Mouse (Mus musculus): Measurements from ENCODE around the gene Eng. TPM values are rescaled to one million over a fixed set of nuclear protein-coding genes. Genes with fewer than 3 reads are reported as not detected.
A peak's percentile ranks its signal among the peaks of the same experiment; 100 is the strongest.

The Eng gene
- polyA plus RNA-seq, 1 experiment from 2014 or later, result 55.9 TPM

DNA sequence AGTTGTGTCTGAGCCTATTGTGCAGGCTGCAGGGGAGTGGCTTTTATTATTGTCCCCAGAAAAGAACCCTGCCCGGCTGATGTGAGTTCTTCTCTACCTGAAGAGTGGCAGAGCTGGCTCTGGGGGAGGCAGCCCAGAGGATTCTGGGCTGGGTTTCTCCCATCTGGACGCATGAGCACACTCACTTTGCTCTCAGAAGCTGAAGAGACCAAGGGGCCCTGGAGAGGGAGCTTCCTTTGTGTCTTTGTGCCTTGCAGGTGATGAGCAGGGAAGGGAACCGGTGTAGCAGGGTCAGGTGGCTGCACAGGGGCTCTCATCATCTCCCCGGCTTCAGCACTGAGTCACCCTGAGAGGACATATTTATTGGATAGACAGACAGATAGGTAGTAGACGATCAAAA is 15.9 kb downstream of the Eng start:
- Histone ChIP-seq H3K4me1 (ENCODE audit: control insufficient read depth, insufficient read depth, low read length) (peaks cover 13% of the 10 kb centered on the region; the same call in 1 of the 2 replicates), H3K36me3 (ENCODE audit: control insufficient read depth, insufficient read depth, low read length) (no peaks in the 10 kb centered on the region; the same call in 1 of the 2 replicates), H3K4me2 (replicated peaks; ENCODE audit: low read depth, low read length) (no peak overlapping the region), H3K27ac (ENCODE audit: low read depth, low read length) (0 out of 2 replicates have a peak overlapping the region, but pooled peaks have one; percentile 6), H3K9me3 (ENCODE audit: control insufficient read depth, low read length) (no peaks in the 10 kb centered on the region), H3K9ac (ENCODE audit: low read depth, low read length) (no peak overlapping the region), H3K27me3 (ENCODE audit: control insufficient read depth, insufficient read depth, low read length) (no peaks in the 10 kb centered on the region), H3K4me3 (ENCODE audit: low read length) (no peak overlapping the region)
- whole genome bisulfite sequencing, result 58% methylated on average over 5 of the region's 5 CpGs
- no peak for ATAC-seq (ENCODE audit: low FRiP score, low TSS enrichment)

DNA sequence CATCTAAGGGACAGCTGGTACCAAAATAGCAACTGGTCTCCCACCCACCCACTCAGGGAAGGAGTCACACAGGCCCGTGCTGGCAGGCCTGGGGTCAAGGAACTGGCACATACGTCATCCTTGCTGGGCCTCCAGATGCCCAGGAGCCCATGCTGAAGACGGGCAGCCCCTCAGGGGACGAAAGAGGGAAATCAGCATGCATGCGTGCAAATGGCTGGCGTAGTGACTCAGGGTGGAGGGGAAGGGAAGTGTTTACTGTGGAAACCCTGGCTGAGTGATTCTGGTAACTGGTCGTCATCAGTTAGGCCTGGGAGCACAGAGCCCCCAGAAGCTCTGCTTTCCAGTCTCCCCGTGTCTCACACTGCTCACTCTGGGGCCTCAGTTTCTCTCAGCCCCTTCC is 18.9 kb downstream of the Eng start:
- no peak for ATAC-seq (ENCODE audit: low FRiP score, low TSS enrichment)
- Histone ChIP-seq H3K4me2 (replicated peaks; ENCODE audit: low read depth, low read length) (no peak overlapping the region), H3K4me3 (ENCODE audit: low read length) (no peak overlapping the region), H3K4me1 (ENCODE audit: control insufficient read depth, insufficient read depth, low read length) (peaks cover 13% of the 10 kb centered on the region; the same call in 1 of the 2 replicates), H3K36me3 (ENCODE audit: control insufficient read depth, insufficient read depth, low read length) (no peaks in the 10 kb centered on the region; the same call in 1 of the 2 replicates), H3K27ac (ENCODE audit: low read depth, low read length) (peak overlapping the region; percentile 27; the same call in 1 of the 2 replicates), H3K9me3 (ENCODE audit: control insufficient read depth, low read length) (no peaks in the 10 kb centered on the region), H3K9ac (ENCODE audit: low read depth, low read length) (no peak overlapping the region), H3K27me3 (ENCODE audit: control insufficient read depth, insufficient read depth, low read length) (no peaks in the 10 kb centered on the region)
- 69% methylated on average over 8 of the region's 8 CpGs for WGBS

DNA sequence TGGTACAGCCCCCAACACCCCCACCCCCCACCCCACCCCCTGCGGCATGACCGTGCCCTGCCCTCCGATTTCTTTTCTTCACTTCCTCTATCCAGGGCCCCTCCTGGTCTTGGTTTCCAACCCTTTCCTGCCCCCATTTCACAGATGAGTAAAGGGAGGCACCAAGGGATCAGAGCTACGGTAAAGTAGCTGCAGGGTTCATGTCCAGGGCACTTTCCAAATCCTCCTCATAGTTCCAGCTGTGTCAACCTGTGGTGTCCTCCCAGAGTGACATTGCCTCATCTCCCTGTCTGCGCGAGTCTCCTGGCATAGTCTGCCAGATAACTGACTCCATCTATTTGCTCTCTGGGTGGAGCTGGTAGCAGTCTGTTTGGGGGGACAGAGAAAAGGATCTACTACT is 19.5 kb downstream of the Eng start:
- no peak overlapping the region for H3K4me2 ChIP-seq (replicated peaks; ENCODE audit: low read depth, low read length)
- H3K4me3 ChIP-seq (ENCODE audit: low read length), result no peak overlapping the region
- H3K36me3 ChIP-seq (ENCODE audit: control insufficient read depth, insufficient read depth, low read length), result no peaks in the 10 kb centered on the region; the same call in 1 of the 2 replicates
- H3K27ac ChIP-seq (ENCODE audit: low read depth, low read length), result 0 out of 2 replicates have a peak overlapping the region, but pooled peaks have one; percentile 11
- peaks cover 13% of the 10 kb centered on the region; the same call in 1 of the 2 replicates for H3K4me1 ChIP-seq (ENCODE audit: control insufficient read depth, insufficient read depth, low read length)
- no peak overlapping the region for H3K9ac ChIP-seq (ENCODE audit: low read depth, low read length)
- H3K9me3 ChIP-seq (ENCODE audit: control insufficient read depth, low read length), result no peaks in the 10 kb centered on the region
- H3K27me3 ChIP-seq (ENCODE audit: control insufficient read depth, insufficient read depth, low read length), result no peaks in the 10 kb centered on the region
- 84% methylated on average over 6 of the region's 6 CpGs for WGBS
- ATAC-seq (ENCODE audit: low FRiP score, low TSS enrichment), result no peak

DNA sequence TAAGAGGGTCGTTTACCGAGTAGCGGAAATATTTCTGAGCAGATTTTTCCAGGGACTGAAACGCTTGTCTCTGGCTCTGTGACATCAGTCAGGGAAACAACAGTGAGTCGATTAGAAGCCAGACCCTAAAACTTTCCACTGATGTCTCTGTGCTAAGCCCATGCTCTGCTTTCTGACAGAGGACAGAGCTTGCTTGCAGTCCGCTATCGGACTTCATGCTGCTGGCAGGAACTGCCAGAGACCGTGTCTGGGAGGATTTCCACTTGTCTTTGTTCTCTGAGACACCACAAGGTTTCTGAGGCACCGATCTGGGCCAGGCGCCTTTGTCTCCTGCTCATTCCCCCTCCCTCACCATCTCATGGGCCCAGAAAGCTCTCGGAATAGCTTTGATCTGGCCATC is 21.4 kb downstream of the Eng start:
- no peak for ATAC-seq (ENCODE audit: low FRiP score, low TSS enrichment)
- no peaks in the 10 kb centered on the region for H3K9me3 ChIP-seq (ENCODE audit: control insufficient read depth, low read length)
- no peak overlapping the region for H3K4me2 ChIP-seq (replicated peaks; ENCODE audit: low read depth, low read length)
- WGBS, result 56% methylated on average over 11 of the region's 11 CpGs
- no peak overlapping the region for H3K27ac ChIP-seq (ENCODE audit: low read depth, low read length)
- no peaks in the 10 kb centered on the region for H3K27me3 ChIP-seq (ENCODE audit: control insufficient read depth, insufficient read depth, low read length)
- H3K36me3 ChIP-seq (ENCODE audit: control insufficient read depth, insufficient read depth, low read length), result 0 out of 2 replicates have a peak, but pooled peaks cover 4% of the 10 kb centered on the region
- H3K4me1 ChIP-seq (ENCODE audit: control insufficient read depth, insufficient read depth, low read length), result no peaks in the 10 kb centered on the region
- no peak overlapping the region for H3K4me3 ChIP-seq (ENCODE audit: low read length)
- no peak overlapping the region for H3K9ac ChIP-seq (ENCODE audit: low read depth, low read length)

DNA sequence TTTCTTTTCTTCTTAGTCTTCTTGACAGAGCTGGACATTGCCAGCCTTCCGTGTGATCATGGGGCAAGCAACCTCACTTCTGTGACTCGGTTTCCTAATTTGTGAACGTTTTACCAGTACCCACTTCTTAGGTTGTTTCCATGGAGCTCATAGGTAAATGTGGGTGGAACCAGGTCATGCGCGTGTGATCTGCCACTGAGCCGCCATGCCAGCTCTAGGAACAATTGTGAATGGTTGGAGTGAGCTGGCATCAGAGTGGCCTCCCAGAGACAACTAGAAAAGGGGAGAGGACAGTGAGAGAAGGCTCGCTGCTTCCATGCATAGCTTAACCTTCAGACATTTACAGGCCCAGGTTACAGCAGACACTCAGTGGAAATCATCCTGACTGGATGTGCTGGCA is 21.8 kb downstream of the Eng start:
- H3K4me3 ChIP-seq (ENCODE audit: low read length), result no peak overlapping the region
- ATAC-seq (ENCODE audit: low FRiP score, low TSS enrichment), result no peak
- WGBS, result 95% methylated on average over 7 of the region's 7 CpGs
- H3K27me3 ChIP-seq (ENCODE audit: control insufficient read depth, insufficient read depth, low read length), result no peaks in the 10 kb centered on the region
- no peaks in the 10 kb centered on the region for H3K4me1 ChIP-seq (ENCODE audit: control insufficient read depth, insufficient read depth, low read length)
- H3K27ac ChIP-seq (ENCODE audit: low read depth, low read length), result no peak overlapping the region
- H3K36me3 ChIP-seq (ENCODE audit: control insufficient read depth, insufficient read depth, low read length), result 0 out of 2 replicates have a peak, but pooled peaks cover 4% of the 10 kb centered on the region
- H3K9ac ChIP-seq (ENCODE audit: low read depth, low read length), result no peak overlapping the region
- no peak overlapping the region for H3K4me2 ChIP-seq (replicated peaks; ENCODE audit: low read depth, low read length)
- no peaks in the 10 kb centered on the region for H3K9me3 ChIP-seq (ENCODE audit: control insufficient read depth, low read length)

DNA sequence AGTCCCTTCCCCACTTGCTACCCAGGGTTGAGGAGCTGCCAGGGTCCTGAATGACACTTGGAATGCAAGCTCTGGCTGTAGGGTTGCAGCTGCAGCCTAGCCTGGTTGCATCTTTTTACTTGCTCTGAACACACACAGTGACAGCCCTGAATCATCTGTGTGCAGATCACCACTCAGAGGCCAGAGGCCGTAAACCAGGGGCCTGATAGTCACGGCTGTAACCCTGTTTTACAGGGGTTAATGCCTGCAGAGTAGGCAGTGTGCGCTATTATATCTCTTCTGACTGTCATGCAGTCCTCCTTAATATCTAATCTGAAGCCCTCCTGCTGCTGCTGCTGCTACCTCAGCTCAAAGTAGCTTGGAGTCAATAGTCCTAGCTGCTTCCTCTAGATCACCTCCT is 23.5 kb downstream of the Eng start:
- Histone ChIP-seq H3K4me3 (ENCODE audit: low read length) (no peak overlapping the region), H3K27me3 (ENCODE audit: control insufficient read depth, insufficient read depth, low read length) (no peaks in the 10 kb centered on the region), H3K4me2 (replicated peaks; ENCODE audit: low read depth, low read length) (no peak overlapping the region), H3K4me1 (ENCODE audit: control insufficient read depth, insufficient read depth, low read length) (no peaks in the 10 kb centered on the region), H3K9me3 (ENCODE audit: control insufficient read depth, low read length) (no peaks in the 10 kb centered on the region), H3K9ac (ENCODE audit: low read depth, low read length) (no peak overlapping the region), H3K27ac (ENCODE audit: low read depth, low read length) (no peak overlapping the region), H3K36me3 (ENCODE audit: control insufficient read depth, insufficient read depth, low read length) (peaks cover 4% of the 10 kb centered on the region; the same call in 1 of the 2 replicates)
- WGBS, result 35% methylated on average over 3 of the region's 3 CpGs
- ATAC-seq (ENCODE audit: low FRiP score, low TSS enrichment), result no peak

DNA sequence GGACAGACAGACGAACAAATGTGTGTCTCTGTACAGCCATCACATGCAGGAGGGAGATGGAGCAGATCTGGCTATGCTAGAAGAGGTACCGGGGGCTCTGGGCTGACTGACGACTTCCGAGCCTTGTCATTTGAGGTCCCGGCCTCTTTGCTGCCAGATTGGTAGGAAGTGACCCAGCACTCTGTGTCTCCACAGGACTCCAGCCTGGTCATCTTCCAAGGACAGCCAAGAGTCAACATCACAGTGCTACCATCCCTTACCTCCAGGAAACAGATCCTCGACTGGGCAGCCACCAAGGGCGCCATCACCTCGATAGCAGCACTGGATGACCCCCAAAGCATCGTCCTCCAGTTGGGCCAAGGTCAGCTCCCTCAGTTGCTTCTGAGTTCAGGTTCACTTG is 24.8 kb downstream of the Eng start:
- Histone ChIP-seq H3K4me1 (ENCODE audit: control insufficient read depth, insufficient read depth, low read length) (no peaks in the 10 kb centered on the region), H3K36me3 (ENCODE audit: control insufficient read depth, insufficient read depth, low read length) (peaks cover 4% of the 10 kb centered on the region; the same call in 1 of the 2 replicates), H3K27me3 (ENCODE audit: control insufficient read depth, insufficient read depth, low read length) (no peaks in the 10 kb centered on the region), H3K4me2 (replicated peaks; ENCODE audit: low read depth, low read length) (no peak overlapping the region), H3K9me3 (ENCODE audit: control insufficient read depth, low read length) (no peaks in the 10 kb centered on the region), H3K27ac (ENCODE audit: low read depth, low read length) (no peak overlapping the region), H3K9ac (ENCODE audit: low read depth, low read length) (no peak overlapping the region), H3K4me3 (ENCODE audit: low read length) (no peak overlapping the region)
- 82% methylated on average over 9 of the region's 9 CpGs for WGBS
- no peak for ATAC-seq (ENCODE audit: low FRiP score, low TSS enrichment)

DNA sequence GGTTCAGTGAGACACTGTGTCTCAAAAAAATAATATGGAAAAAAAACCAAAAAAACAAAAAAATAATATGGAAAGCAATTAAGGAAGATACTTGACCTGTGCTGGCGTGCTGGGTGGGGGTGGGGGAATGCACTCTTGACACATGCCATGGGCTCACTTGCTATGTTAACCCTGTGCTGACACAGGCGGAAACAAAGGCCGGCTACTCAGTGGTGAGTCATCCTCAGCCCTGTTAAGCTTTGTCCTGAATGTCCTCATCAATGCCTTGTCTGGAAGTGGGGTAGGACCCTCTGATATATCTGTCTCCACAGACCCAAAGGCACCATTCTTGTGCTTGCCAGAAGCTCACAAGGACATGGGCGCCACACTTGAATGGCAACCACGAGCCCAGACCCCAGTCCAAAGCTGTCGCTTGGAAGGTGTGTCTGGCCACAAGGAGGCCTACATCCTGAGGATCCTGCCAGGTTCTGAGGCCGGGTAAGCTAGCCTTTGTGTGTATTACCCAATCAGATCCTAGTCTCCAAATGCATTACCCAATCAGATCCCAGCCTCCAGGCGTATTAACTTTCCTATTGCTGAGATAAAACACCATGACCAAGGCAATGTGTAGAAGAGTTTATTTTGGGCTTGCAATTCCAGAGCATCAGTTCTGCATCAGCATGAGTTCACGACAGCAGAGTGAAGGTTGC is 25.7 kb downstream of the Eng start:
- Histone ChIP-seq H3K9me3 (ENCODE audit: control insufficient read depth, low read length) (no peaks in the 10 kb centered on the region), H3K27me3 (ENCODE audit: control insufficient read depth, insufficient read depth, low read length) (no peaks in the 10 kb centered on the region), H3K9ac (ENCODE audit: low read depth, low read length) (no peak overlapping the region), H3K27ac (ENCODE audit: low read depth, low read length) (no peak overlapping the region), H3K4me2 (replicated peaks; ENCODE audit: low read depth, low read length) (no peak overlapping the region), H3K4me1 (ENCODE audit: control insufficient read depth, insufficient read depth, low read length) (no peaks in the 10 kb centered on the region), H3K36me3 (ENCODE audit: control insufficient read depth, insufficient read depth, low read length) (peaks cover 4% of the 10 kb centered on the region; the same call in 1 of the 2 replicates), H3K4me3 (ENCODE audit: low read length) (no peak overlapping the region)
- WGBS, result 71% methylated on average over 9 of the region's 9 CpGs
- ATAC-seq (ENCODE audit: low FRiP score, low TSS enrichment), result no peak

DNA sequence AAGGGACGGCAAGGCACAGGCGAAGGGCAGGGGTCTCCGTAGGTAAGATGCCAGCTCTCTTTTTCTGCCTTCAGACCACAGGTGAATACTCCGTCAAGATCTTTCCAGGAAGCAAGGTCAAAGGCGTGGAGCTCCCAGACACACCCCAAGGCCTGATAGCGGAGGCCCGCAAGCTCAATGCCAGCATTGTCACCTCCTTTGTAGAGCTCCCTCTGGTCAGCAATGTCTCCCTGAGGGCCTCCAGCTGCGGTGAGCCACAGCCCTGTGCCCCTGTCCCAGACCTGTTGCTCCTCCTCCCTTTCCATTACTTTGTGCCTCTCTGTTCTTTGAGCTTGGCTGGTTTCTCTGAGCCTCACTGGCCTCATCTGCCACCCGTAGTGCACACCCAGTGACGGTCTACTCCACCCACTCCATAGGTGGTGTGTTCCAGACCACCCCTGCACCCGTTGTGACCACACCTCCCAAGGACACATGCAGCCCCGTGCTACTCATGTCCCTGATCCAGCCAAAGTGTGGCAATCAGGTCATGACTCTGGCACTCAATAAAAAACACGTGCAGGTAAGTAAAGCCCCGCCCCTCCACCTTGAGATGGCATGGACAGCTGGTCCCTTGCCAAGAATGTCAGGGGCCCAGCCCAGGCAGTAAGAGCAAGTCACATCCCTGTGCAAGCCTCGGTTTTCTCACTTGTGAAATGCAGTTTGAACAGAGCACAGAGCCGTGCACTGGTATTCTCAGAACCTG is 27.0 kb downstream of the Eng start:
- no peaks in the 10 kb centered on the region for H3K4me1 ChIP-seq (ENCODE audit: control insufficient read depth, insufficient read depth, low read length)
- H3K9ac ChIP-seq (ENCODE audit: low read depth, low read length), result no peak overlapping the region
- H3K27me3 ChIP-seq (ENCODE audit: control insufficient read depth, insufficient read depth, low read length), result no peaks in the 10 kb centered on the region
- H3K4me2 ChIP-seq (replicated peaks; ENCODE audit: low read depth, low read length), result no peak overlapping the region
- 0 out of 2 replicates have a peak, but pooled peaks have one; percentile 52 for ATAC-seq (ENCODE audit: low FRiP score, low TSS enrichment)
- no peak overlapping the region for H3K4me3 ChIP-seq (ENCODE audit: low read length)
- 72% methylated on average over 16 of the region's 16 CpGs for WGBS
- peaks cover 4% of the 10 kb centered on the region; the same call in 1 of the 2 replicates for H3K36me3 ChIP-seq (ENCODE audit: control insufficient read depth, insufficient read depth, low read length)
- no peaks in the 10 kb centered on the region for H3K9me3 ChIP-seq (ENCODE audit: control insufficient read depth, low read length)
- no peak overlapping the region for H3K27ac ChIP-seq (ENCODE audit: low read depth, low read length)

Measured in kidney, embryonic 14.5 days (tissue).